Mouse (Mus musculus): ENCODE measurements at regions not wholly inside any gene's neighbourhood (a gene's known extent, or its start where the extent isn't known, plus 50 kb on each side); places are given as distances from the start of the nearest gene placed in this dataset.
A peak's percentile ranks its signal among the peaks of the same experiment; 100 is the strongest.

DNA sequence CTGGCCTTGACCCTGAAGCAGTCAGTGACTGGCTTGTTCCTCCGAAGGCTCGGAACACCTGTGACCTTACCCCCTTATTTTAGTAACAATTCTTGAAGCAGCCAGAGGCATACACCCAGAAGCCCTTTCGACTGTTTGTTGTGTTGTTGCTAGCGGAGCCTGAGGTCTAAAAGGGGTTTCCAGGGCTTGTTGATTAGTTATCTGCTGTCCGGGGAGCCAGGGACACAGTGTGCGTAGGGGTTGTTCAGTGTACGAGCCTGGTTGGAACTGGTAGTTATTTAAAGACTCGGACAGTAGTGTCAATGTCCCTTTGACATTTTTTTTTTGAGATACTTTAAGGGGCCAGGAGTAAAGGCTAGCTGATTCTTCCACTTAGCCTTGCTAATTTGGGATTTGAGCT, 71.1 kb downstream of the Tmem100 start:
- no peak for TF ChIP-seq CTCF (IDR thresholded peaks at IDR 0.05; ENCODE audit: low read depth)
- TF ChIP-seq EP300 (IDR thresholded peaks at IDR 0.05; ENCODE audit: low read depth): peak; percentile 42; the same call in 1 of the 2 replicates

Measured in heart, postnatal 0 days (tissue).